Mouse (Mus musculus): ENCODE measurements at regions not wholly inside any gene's neighbourhood (a gene's known extent, or its start where the extent isn't known, plus 50 kb on each side); places are given as distances from the start of the nearest gene placed in this dataset.

GRCm38 (mm10) chr14:115042055-115042564, 49.9 kb upstream of the Gpc5 start:
- ATAC-seq (replicated peaks; ENCODE audit: poor library complexity, severe bottlenecking): peak; percentile 59

Measured in granulocyte monocyte progenitor cell, adult 5-6 weeks (primary cell).